Mouse (Mus musculus) small intestine, adult 2 months (tissue): ENCODE measurements around the gene Espn.

Source experiments
- CTCF ChIP-seq: fragments of 200-500 bp; IDR thresholded peaks from 2 replicates; pipeline ENCODE4 v1.5.1; 2012; ENCODE audit warnings: low read depth, mild to moderate bottlenecking, control low read depth, inconsistent platforms, low read length, moderate library complexity, mixed read lengths; ENCODE audit not compliant: insufficient replicate concordance, insufficient read length; ENCODE audit errors: extremely low read depth
- POLR2A ChIP-seq: fragments of 200-500 bp; IDR thresholded peaks from 2 replicates; pipeline ENCODE4 v1.6.1; 2012; ENCODE audit warnings: low read depth, mild to moderate bottlenecking, control low read depth, inconsistent platforms, low read length, moderate library complexity

DNA sequence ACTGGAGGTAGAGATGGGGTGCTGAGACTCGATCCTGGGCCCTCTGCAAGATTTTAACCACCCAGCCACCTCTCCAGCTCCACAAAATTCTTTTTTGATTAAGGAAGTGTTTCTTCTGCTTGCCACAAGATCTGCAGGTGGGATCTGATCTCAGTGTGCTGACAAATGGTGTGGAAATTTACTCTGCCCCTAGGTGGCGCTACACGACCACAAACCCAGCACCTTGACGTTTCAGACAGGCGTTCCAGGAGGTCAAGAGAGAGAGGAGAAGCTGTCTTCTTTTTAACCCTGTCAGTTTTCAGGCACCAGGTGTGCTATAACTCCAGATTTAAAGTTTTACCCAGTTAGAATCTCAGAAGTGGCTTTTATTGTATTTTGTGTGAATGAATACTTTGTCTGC is 20.9 kb upstream of the Espn start:
- TF ChIP-seq CTCF, result peak; percentile 85; the same call in 1 of the 2 replicates
- no peak for TF ChIP-seq POLR2A
